Mouse (Mus musculus): Measurements from ENCODE around the gene Gars. TPM values are rescaled to one million over a fixed set of nuclear protein-coding genes. Genes with fewer than 3 reads are reported as not detected.

Gene Gars
- polyA plus RNA-seq, 1 experiment from 2014 or later: 142 TPM

GRCm38 (mm10) chr6:55063793-55064476 is 26.1 kb downstream of the Gars start:
- H3K9me3 ChIP-seq (ENCODE audit: control insufficient read depth, low read length): no peaks in the 10 kb centered on the region
- DNase-seq (ENCODE audit: low spot score) (no peak), ATAC-seq (ENCODE audit: low read depth) (no peak)
- H3K27me3 ChIP-seq (replicated peaks; ENCODE audit: control insufficient read depth, insufficient read depth, low read length): no peaks in the 10 kb centered on the region
- 89% methylated on average over 9 of the region's 9 CpGs for WGBS
- H3K4me3 ChIP-seq (ENCODE audit: low read depth, low read length): no peak overlapping the region
- H3K36me3 ChIP-seq (ENCODE audit: control insufficient read depth, insufficient read depth, low read length): peaks cover 87% of the 10 kb centered on the region
- H3K4me2 ChIP-seq (ENCODE audit: low read depth, low read length): no peak overlapping the region
- H3K4me1 ChIP-seq (ENCODE audit: control insufficient read depth, insufficient read depth, low read length): no peaks in the 10 kb centered on the region
- no peak overlapping the region for H3K9ac ChIP-seq (ENCODE audit: low read depth, low read length)
- no peak overlapping the region for H3K27ac ChIP-seq (replicated peaks; ENCODE audit: low read depth, low read length)

GRCm38 (mm10) chr6:55064477-55064827 is 26.6 kb downstream of the Gars start:
- no peak overlapping the region for H3K27ac ChIP-seq (replicated peaks; ENCODE audit: low read depth, low read length)
- no peaks in the 10 kb centered on the region for H3K4me1 ChIP-seq (ENCODE audit: control insufficient read depth, insufficient read depth, low read length)
- 94% methylated on average over 7 of the region's 7 CpGs for WGBS
- H3K9me3 ChIP-seq (ENCODE audit: control insufficient read depth, low read length): no peaks in the 10 kb centered on the region
- ATAC-seq (ENCODE audit: low read depth): no peak
- peaks cover 91% of the 10 kb centered on the region for H3K36me3 ChIP-seq (ENCODE audit: control insufficient read depth, insufficient read depth, low read length)
- DNase-seq (ENCODE audit: low spot score): no peak
- H3K9ac ChIP-seq (ENCODE audit: low read depth, low read length): no peak overlapping the region
- H3K27me3 ChIP-seq (replicated peaks; ENCODE audit: control insufficient read depth, insufficient read depth, low read length): no peaks in the 10 kb centered on the region
- H3K4me3 ChIP-seq (ENCODE audit: low read depth, low read length): no peak overlapping the region
- H3K4me2 ChIP-seq (ENCODE audit: low read depth, low read length): no peak overlapping the region

- Histone ChIP-seq H3K9me3 (ENCODE audit: control insufficient read depth, low read length) (no peaks in the 10 kb centered on the region), H3K4me3 (ENCODE audit: low read depth, low read length) (no peak overlapping the region), H3K27me3 (replicated peaks; ENCODE audit: control insufficient read depth, insufficient read depth, low read length) (no peaks in the 10 kb centered on the region), H3K4me2 (ENCODE audit: low read depth, low read length) (no peak overlapping the region), H3K4me1 (ENCODE audit: control insufficient read depth, insufficient read depth, low read length) (no peaks in the 10 kb centered on the region), H3K36me3 (ENCODE audit: control insufficient read depth, insufficient read depth, low read length) (peaks cover 87% of the 10 kb centered on the region), H3K27ac (replicated peaks; ENCODE audit: low read depth, low read length) (no peak overlapping the region), H3K9ac (ENCODE audit: low read depth, low read length) (no peak overlapping the region)
- no peak for ATAC-seq (ENCODE audit: low read depth)
- WGBS: 88% methylated on average over 2 of the region's 2 CpGs
- no peak for DNase-seq (ENCODE audit: low spot score)
Measured at GRCm38 (mm10) chr6:55065903-55066302, 28.1 kb downstream of the Gars start.

- H3K27ac ChIP-seq (replicated peaks; ENCODE audit: low read depth, low read length): no peak overlapping the region
- no peaks in the 10 kb centered on the region for H3K4me1 ChIP-seq (ENCODE audit: control insufficient read depth, insufficient read depth, low read length)
- no peaks in the 10 kb centered on the region for H3K9me3 ChIP-seq (ENCODE audit: control insufficient read depth, low read length)
- no peak overlapping the region for H3K4me3 ChIP-seq (ENCODE audit: low read depth, low read length)
- no peak for DNase-seq (ENCODE audit: low spot score)
- no peak for ATAC-seq (ENCODE audit: low read depth)
- H3K27me3 ChIP-seq (replicated peaks; ENCODE audit: control insufficient read depth, insufficient read depth, low read length): no peaks in the 10 kb centered on the region
- H3K9ac ChIP-seq (ENCODE audit: low read depth, low read length): no peak overlapping the region
- H3K4me2 ChIP-seq (ENCODE audit: low read depth, low read length): no peak overlapping the region
- WGBS: 89% methylated on average over 4 of the region's 4 CpGs
- peaks cover 88% of the 10 kb centered on the region for H3K36me3 ChIP-seq (ENCODE audit: control insufficient read depth, insufficient read depth, low read length)
Measured at GRCm38 (mm10) chr6:55076561-55077255, 38.9 kb downstream of the Gars start.

- ATAC-seq (ENCODE audit: low read depth) (no peak), DNase-seq (ENCODE audit: low spot score) (no peak)
- Histone ChIP-seq H3K36me3 (ENCODE audit: control insufficient read depth, insufficient read depth, low read length) (peaks cover 52% of the 10 kb centered on the region), H3K4me2 (ENCODE audit: low read depth, low read length) (no peak overlapping the region), H3K4me3 (ENCODE audit: low read depth, low read length) (no peak overlapping the region), H3K27me3 (replicated peaks; ENCODE audit: control insufficient read depth, insufficient read depth, low read length) (no peaks in the 10 kb centered on the region), H3K4me1 (ENCODE audit: control insufficient read depth, insufficient read depth, low read length) (no peaks in the 10 kb centered on the region), H3K9ac (ENCODE audit: low read depth, low read length) (no peak overlapping the region), H3K27ac (replicated peaks; ENCODE audit: low read depth, low read length) (no peak overlapping the region), H3K9me3 (ENCODE audit: control insufficient read depth, low read length) (no peaks in the 10 kb centered on the region)
- WGBS: 84% methylated on average over 3 of the region's 3 CpGs
Measured at GRCm38 (mm10) chr6:55081379-55081778, 43.6 kb downstream of the Gars start.

- Histone ChIP-seq H3K36me3 (ENCODE audit: control insufficient read depth, insufficient read depth, low read length) (peaks cover 42% of the 10 kb centered on the region), H3K27ac (replicated peaks; ENCODE audit: low read depth, low read length) (no peak overlapping the region), H3K4me2 (ENCODE audit: low read depth, low read length) (no peak overlapping the region), H3K27me3 (replicated peaks; ENCODE audit: control insufficient read depth, insufficient read depth, low read length) (no peaks in the 10 kb centered on the region), H3K4me3 (ENCODE audit: low read depth, low read length) (no peak overlapping the region), H3K9ac (ENCODE audit: low read depth, low read length) (no peak overlapping the region), H3K4me1 (ENCODE audit: control insufficient read depth, insufficient read depth, low read length) (no peaks in the 10 kb centered on the region), H3K9me3 (ENCODE audit: control insufficient read depth, low read length) (no peaks in the 10 kb centered on the region)
- 57% methylated on average over 7 of the region's 7 CpGs for WGBS
- no peak for ATAC-seq (ENCODE audit: low read depth)
- DNase-seq (ENCODE audit: low spot score): no peak
Measured at GRCm38 (mm10) chr6:55082261-55083051, 44.6 kb downstream of the Gars start.

- 22% methylated on average over 4 of the region's 4 CpGs for WGBS
- DNase-seq (ENCODE audit: low spot score) (no peak), ATAC-seq (ENCODE audit: low read depth) (no peak)
- Histone ChIP-seq H3K27ac (replicated peaks; ENCODE audit: low read depth, low read length) (no peak overlapping the region), H3K9me3 (ENCODE audit: control insufficient read depth, low read length) (no peaks in the 10 kb centered on the region), H3K4me1 (ENCODE audit: control insufficient read depth, insufficient read depth, low read length) (no peaks in the 10 kb centered on the region), H3K4me2 (ENCODE audit: low read depth, low read length) (no peak overlapping the region), H3K9ac (ENCODE audit: low read depth, low read length) (no peak overlapping the region), H3K4me3 (ENCODE audit: low read depth, low read length) (no peak overlapping the region), H3K27me3 (replicated peaks; ENCODE audit: control insufficient read depth, insufficient read depth, low read length) (no peaks in the 10 kb centered on the region), H3K36me3 (ENCODE audit: control insufficient read depth, insufficient read depth, low read length) (no peaks in the 10 kb centered on the region)
Measured at GRCm38 (mm10) chr6:55087355-55087754, 49.5 kb downstream of the Gars start.

- DNase-seq (ENCODE audit: low spot score): no peak
- H3K27ac ChIP-seq (replicated peaks; ENCODE audit: low read depth, low read length): no peak overlapping the region
- no peaks in the 10 kb centered on the region for H3K4me1 ChIP-seq (ENCODE audit: control insufficient read depth, insufficient read depth, low read length)
- WGBS: 34% methylated on average over 4 of the region's 4 CpGs
- no peak overlapping the region for H3K4me3 ChIP-seq (ENCODE audit: low read depth, low read length)
- H3K36me3 ChIP-seq (ENCODE audit: control insufficient read depth, insufficient read depth, low read length): no peaks in the 10 kb centered on the region
- H3K4me2 ChIP-seq (ENCODE audit: low read depth, low read length): no peak overlapping the region
- H3K9ac ChIP-seq (ENCODE audit: low read depth, low read length): no peak overlapping the region
- no peak for ATAC-seq (ENCODE audit: low read depth)
- no peaks in the 10 kb centered on the region for H3K9me3 ChIP-seq (ENCODE audit: control insufficient read depth, low read length)
- H3K27me3 ChIP-seq (replicated peaks; ENCODE audit: control insufficient read depth, insufficient read depth, low read length): no peaks in the 10 kb centered on the region
Measured at GRCm38 (mm10) chr6:55090639-55091038, 52.8 kb downstream of the Gars start.
